Mouse (Mus musculus) erythroblast, adult 5-6 weeks (primary cell): ENCODE data around the gene Sptbn1. TPM values are rescaled to one million over a fixed set of nuclear protein-coding genes. Genes with fewer than 3 reads are reported as not detected.

ENCODE experiments used
- total RNA-seq, 2 experiments: library from RNA; stranded (forward) in 1 of 2; stranded (reverse) in 1 of 2; fragments of 150-400 nt in 1 of 2; fragments of 200-764, 138-1000 nt in 1 of 2; gene quantifications; 2 replicates each; pipeline versions ENCODE4 v1.2.3 to v1.2.4; 2015 to 2017; ENCODE audit warnings: low replicate concordance in 2 of 2

Sptbn1 gene
- total RNA-seq, 2 experiments from 2014 or later = 27.8 to 28.4 TPM

Other genes starting within 250 kb of the Sptbn1 start
- 0.19 TPM in 1 of 2 replicates, not detected in the other for gene Eml6, start 242.1 kb downstream of the Sptbn1 start, total RNA-seq (2015; ENCODE audit: low replicate concordance)
- gene Eml6, start 242.1 kb downstream of the Sptbn1 start, total RNA-seq (2017; ENCODE audit: low replicate concordance) = 0.17 and 2.6 TPM in 2 replicates
- gene 4930505A04Rik, start 203.7 kb upstream of the Sptbn1 start, total RNA-seq (2015; ENCODE audit: low replicate concordance) = not detected in 2 replicates
- not detected in 2 replicates for gene 4930505A04Rik, start 203.7 kb upstream of the Sptbn1 start, total RNA-seq (2017; ENCODE audit: low replicate concordance)